Mouse (Mus musculus) embryonic facial prominence, embryonic 15.5 days (tissue): ENCODE results near the gene Iqgap2. TPM values are rescaled to one million over a fixed set of nuclear protein-coding genes. Genes with fewer than 3 reads are reported as not detected.
A peak's percentile ranks its signal among the peaks of the same experiment; 100 is the strongest.

ENCODE experiments used
- ATAC-seq: fragments of 200-750 bp; cut with Nextera tagmentation; 2 replicates; pipeline ENCODE4 v1.8.0; 2017; ENCODE audit warnings: low read depth, moderate TSS enrichment; ENCODE audit not compliant: insufficient number of reproducible peaks, low FRiP score, low TSS enrichment
- H3K27ac ChIP-seq: fragments of 300-500 bp; sonication (generic); replicated peaks from 2 replicates; pipeline ENCODE4 v1.5.1; 2015; ENCODE audit warnings: mild to moderate bottlenecking, inconsistent platforms
- H3K27me3 ChIP-seq: fragments of 300-500 bp; sonication (generic); 2 replicates; pipeline ENCODE4 v1.6.1; 2015; ENCODE audit warnings: inconsistent platforms
- H3K36me3 ChIP-seq: fragments of 300-500 bp; sonication (generic); 2 replicates; pipeline ENCODE4 v1.6.1; 2015; ENCODE audit warnings: mild to moderate bottlenecking, inconsistent platforms
- H3K4me1 ChIP-seq: fragments of 300-500 bp; sonication (generic); 2 replicates; pipeline ENCODE4 v1.6.1; 2015; ENCODE audit warnings: inconsistent platforms
- H3K4me2 ChIP-seq: fragments of 300-500 bp; sonication (generic); replicated peaks from 2 replicates; pipeline ENCODE4 v1.6.1; 2015; ENCODE audit warnings: mild to moderate bottlenecking, inconsistent platforms
- H3K4me3 ChIP-seq: fragments of 300-500 bp; sonication (generic); replicated peaks from 2 replicates; pipeline ENCODE4 v1.5.1; 2015; ENCODE audit warnings: mild to moderate bottlenecking, inconsistent platforms
- H3K9ac ChIP-seq: fragments of 300-500 bp; sonication (generic); 2 replicates; pipeline ENCODE4 v1.6.1; 2015; ENCODE audit warnings: inconsistent platforms
- H3K9me3 ChIP-seq: fragments of 300-500 bp; sonication (generic); replicated peaks from 2 replicates; pipeline ENCODE4 v1.6.1; 2016; ENCODE audit warnings: inconsistent platforms
- WGBS: fragments of 180-500 bp; shearing (Covaris S2); methylation state at CpG from one replicate; pipeline ENCODE4 v1.1.7; 2015; 5-methylcytosine and 5-hydroxymethylcytosine counted together
- polyA plus RNA-seq: library from polyadenylated mRNA; unstranded; fragments of >200 nt; fragmentation: Nextera tagmentation; extraction: Ambion mirVana; gene quantifications from 2 replicates; pipeline ENCODE4 v1.2.1, GENCODE M21; 2015

Gene Iqgap2
- polyA plus RNA-seq = 20.4 and 21.2 TPM in 2 replicates

DNA sequence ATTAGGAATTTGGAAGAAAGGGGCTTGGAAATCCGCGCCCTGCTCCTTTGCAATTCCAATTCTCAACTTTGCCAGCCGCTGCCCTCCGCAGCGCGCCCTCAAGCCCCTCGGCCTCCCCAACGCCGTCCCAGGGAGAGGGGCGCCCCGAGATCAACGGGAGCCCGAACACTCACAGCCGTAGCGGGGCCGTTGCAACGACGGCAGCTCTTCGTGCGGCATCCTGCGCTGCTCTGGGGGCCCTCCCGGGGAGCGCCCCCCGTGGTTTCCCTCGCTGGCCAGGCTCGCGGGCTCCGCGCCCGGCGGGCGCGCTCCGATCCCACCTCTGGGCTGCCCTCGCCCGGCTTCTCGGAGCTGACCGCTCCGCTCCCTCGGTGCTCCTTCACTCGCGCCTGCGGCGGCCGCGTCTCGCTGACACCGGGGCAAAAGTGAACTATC lies at the start of gene Iqgap2:
TSS of gene Iqgap2 (minus strand) at position 432 of the 435 bp plus-strand sequence.
- Histone ChIP-seq H3K4me2 (peak within 1 kb of the TSS; percentile 94), H3K27me3 (no peaks in the 10 kb centered on the region), H3K4me1 (peaks cover 24% of the 10 kb centered on the region), H3K9ac (peak within 1 kb of the TSS; percentile 54), H3K36me3 (no peaks in the 10 kb centered on the region), H3K4me3 (peak within 1 kb of the TSS; percentile 74), H3K9me3 (no peaks in the 10 kb centered on the region), H3K27ac (peak within 1 kb of the TSS; percentile 77)
- peak; percentile 84 for ATAC-seq
- under 1% methylated on average over 48 of the region's 48 CpGs for WGBS

DNA sequence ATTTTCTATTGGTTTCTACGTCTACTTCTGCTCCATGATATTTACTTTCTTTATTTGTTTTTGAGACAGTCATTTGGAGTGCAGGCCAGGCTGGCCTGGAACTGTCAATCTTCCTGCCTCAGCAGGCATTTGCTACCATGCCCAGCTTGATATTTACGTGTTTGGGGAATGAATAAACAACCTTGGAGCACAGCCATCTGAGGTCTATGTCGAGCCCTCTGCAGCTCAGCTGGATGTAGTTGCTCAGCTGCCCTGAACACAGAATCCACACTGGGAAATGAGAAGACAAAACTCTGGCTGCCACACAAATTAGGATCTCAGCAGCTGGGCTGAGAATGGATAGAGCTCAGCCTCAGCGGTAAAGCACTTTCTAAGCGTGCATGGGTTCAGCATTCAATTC lies 49.1 kb upstream of the Iqgap2 start:
- Histone ChIP-seq H3K27me3 (no peaks in the 10 kb centered on the region), H3K36me3 (no peaks in the 10 kb centered on the region), H3K4me3 (no peak overlapping the region), H3K4me2 (no peak overlapping the region), H3K9ac (no peak overlapping the region), H3K27ac (no peak overlapping the region), H3K4me1 (no peaks in the 10 kb centered on the region), H3K9me3 (no peaks in the 10 kb centered on the region)
- ATAC-seq = no peak
- 57% methylated on average over 5 of the region's 5 CpGs for whole genome bisulfite sequencing

DNA sequence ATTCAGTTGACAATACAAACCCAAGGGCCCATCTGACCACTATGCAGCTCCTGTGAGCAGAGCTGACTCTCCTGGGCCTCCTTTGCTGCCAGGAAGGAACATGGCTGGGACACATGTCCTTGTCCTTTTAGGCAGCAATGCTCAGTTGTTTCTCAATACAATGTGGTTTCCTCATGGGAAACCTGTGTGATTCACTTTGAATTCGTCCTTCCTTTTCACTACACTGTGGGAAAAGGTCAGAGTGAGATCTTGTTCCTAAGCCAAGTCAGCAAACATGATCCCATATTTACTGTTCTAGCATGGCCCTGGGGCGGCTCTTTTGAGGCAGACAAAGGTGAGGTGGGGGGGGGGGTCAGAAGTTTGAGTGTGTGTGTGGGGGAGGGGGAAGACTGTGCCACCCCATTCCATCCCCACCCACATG lies 32.5 kb upstream of the Iqgap2 start:
- no peak for ATAC-seq
- H3K27me3 ChIP-seq = no peaks in the 10 kb centered on the region
- H3K4me3 ChIP-seq = no peak overlapping the region
- H3K9ac ChIP-seq = no peak overlapping the region
- no peak overlapping the region for H3K4me2 ChIP-seq
- no peaks in the 10 kb centered on the region for H3K9me3 ChIP-seq
- no peak overlapping the region for H3K27ac ChIP-seq
- H3K4me1 ChIP-seq = no peaks in the 10 kb centered on the region
- WGBS = 46% methylated on average over 2 of the region's 2 CpGs
- no peaks in the 10 kb centered on the region for H3K36me3 ChIP-seq

DNA sequence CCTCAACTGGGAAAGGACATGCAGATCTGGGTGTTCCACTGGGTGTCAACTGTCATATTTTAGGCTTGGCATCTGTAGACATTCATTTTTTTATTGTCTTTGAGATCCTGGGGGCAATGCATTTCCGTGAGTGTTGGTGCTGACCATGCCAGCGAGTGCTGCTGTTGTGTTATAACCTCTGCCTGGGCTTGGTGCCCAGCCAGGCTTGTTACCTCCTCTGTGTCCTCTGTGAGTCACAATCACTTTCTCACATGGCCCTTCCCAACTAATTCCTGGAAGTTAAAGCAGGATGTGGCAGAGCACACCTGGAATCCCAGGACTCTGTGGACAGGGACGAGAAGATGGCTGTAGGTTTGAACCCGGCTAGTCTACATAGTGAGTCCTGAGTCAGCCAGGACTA lies 30.9 kb upstream of the Iqgap2 start:
- Histone ChIP-seq H3K4me3 (no peak overlapping the region), H3K4me2 (no peak overlapping the region), H3K27ac (no peak overlapping the region), H3K9me3 (no peaks in the 10 kb centered on the region), H3K27me3 (no peaks in the 10 kb centered on the region), H3K9ac (no peak overlapping the region), H3K4me1 (no peaks in the 10 kb centered on the region), H3K36me3 (no peaks in the 10 kb centered on the region)
- no peak for ATAC-seq
- 85% methylated on average over 4 of the region's 4 CpGs for WGBS

DNA sequence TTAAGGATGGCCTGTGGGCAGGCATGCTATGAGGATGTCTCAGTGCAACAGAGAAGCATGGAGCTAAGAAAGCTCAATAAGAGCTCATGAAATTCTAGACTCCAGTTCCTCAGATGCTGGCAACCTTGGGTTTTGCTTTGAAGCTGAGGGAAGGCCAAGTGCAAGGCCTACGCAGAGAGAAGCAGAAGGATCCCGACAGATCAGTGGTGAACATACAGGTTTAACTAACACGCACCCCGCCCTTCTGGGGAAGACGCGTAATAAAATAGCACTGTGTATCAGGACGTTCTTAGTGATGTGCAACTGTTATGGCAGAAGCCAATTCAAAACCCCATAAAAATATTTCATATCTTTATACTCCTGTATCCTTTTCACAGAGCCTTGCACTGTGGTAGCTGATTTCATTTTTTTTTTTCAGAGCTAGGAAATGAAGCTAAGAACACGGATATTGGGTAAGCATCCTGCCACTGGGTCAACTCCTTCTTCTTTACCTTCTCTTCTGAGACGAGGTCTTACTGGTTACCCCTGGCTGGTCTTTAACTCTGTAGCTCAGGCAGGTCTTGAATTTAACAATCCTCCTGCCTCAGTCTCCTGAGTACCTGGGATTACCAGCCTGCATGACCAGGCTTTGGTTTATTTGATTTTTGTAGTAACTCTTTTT lies 27.0 kb upstream of the Iqgap2 start:
- ATAC-seq = 0 out of 2 replicates have a peak, but pooled peaks have one; percentile 51
- Histone ChIP-seq H3K4me1 (no peaks in the 10 kb centered on the region), H3K9ac (no peak overlapping the region), H3K27me3 (no peaks in the 10 kb centered on the region), H3K27ac (no peak overlapping the region), H3K9me3 (0 out of 2 replicates have a peak, but pooled peaks cover 7% of the 10 kb centered on the region), H3K4me2 (no peak overlapping the region), H3K4me3 (no peak overlapping the region), H3K36me3 (no peaks in the 10 kb centered on the region)
- WGBS = 78% methylated on average over 9 of the region's 9 CpGs

DNA sequence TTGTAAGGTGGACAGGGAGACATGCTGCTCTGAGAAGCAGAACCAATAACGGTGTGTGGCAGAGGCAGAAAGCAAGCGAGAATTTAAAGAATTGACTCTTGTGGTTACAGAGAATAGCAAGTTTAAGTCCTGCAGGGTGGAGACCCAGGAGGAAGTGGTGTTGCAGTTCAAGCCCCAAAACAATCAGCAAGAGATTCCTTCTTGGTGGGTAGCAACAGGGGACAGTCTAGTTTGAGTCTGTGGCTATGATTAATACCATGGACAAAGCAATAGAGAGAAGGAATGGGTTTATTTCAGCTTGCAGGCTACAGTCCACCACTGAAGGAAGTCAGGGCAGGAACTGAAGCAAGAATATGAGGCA lies 21.3 kb upstream of the Iqgap2 start:
- Histone ChIP-seq H3K27me3 (no peaks in the 10 kb centered on the region), H3K36me3 (no peaks in the 10 kb centered on the region), H3K4me1 (no peaks in the 10 kb centered on the region), H3K9me3 (0 out of 2 replicates have a peak, but pooled peaks cover 7% of the 10 kb centered on the region), H3K9ac (no peak overlapping the region), H3K4me3 (no peak overlapping the region), H3K27ac (no peak overlapping the region), H3K4me2 (no peak overlapping the region)
- ATAC-seq = no peak
- 63% methylated on average over 2 of the region's 2 CpGs for WGBS

DNA sequence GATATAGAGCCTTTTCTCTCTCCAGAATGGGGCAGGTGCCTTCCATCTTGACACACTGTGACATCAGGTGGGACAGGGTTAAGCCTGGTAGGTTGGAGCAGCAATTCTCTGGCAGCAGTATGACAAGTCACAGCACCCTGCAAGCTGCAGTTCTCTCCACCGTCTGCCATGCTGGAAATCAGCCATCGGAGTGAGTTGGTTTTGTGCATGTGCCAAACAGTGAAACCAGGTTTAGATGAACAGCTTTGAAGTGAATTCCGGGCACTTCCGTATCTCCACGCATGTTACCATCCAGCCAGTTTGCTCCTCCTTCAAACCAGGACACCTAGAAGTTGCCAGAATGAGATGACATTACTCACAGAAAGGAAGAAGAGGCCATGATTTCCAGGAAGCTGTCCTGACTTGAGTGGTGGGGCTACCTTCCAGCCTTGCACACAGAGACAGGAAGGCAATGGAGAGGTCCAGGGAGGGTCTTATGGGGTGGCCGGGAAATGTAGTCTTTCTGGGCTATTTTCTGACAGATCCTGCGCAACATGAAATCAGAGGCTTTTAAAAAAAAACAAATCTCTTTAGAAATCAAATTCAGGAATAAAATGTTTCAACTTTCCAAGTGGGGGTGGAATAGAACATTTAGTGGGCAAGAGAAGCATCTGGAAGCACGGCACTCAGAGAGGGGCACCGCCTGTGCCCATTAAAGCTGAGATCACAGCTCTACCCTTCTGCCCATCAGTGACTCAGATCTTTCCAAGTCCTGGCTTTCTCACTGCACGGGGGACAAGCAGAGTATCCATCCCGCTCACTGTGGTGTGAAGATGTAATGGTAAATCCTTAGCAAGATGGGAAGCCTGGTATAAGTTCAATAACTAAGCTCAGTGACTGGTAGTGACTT lies 20.7 kb upstream of the Iqgap2 start:
- Histone ChIP-seq H3K9me3 (0 out of 2 replicates have a peak, but pooled peaks cover 7% of the 10 kb centered on the region), H3K27me3 (no peaks in the 10 kb centered on the region), H3K4me3 (no peak overlapping the region), H3K9ac (no peak overlapping the region), H3K36me3 (no peaks in the 10 kb centered on the region), H3K27ac (no peak overlapping the region), H3K4me1 (no peaks in the 10 kb centered on the region), H3K4me2 (no peak overlapping the region)
- no peak for ATAC-seq
- WGBS = 70% methylated on average over 11 of the region's 11 CpGs

DNA sequence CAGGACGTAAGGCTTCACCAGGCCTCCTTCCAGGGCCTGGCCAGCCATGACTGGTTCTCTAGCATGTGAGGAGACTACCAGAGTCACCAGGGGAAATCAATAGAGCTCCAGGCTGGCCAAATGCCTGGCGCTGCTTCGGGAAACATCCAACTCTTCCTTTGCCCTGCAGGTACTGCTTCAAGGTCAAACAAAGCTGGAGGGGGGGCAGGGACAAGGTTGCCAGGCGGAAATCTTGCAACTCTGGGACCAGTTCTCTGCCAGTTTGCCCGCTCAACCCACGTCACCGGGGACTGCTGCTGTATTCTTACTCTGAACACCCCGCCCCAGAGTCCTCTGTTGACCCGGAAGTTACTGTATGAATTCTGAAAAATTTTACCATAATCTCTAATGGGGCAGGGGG lies 18.5 kb upstream of the Iqgap2 start:
- Histone ChIP-seq H3K27me3 (no peaks in the 10 kb centered on the region), H3K27ac (no peak overlapping the region), H3K4me1 (no peaks in the 10 kb centered on the region), H3K4me3 (no peak overlapping the region), H3K36me3 (no peaks in the 10 kb centered on the region), H3K9me3 (no peaks in the 10 kb centered on the region), H3K4me2 (no peak overlapping the region), H3K9ac (no peak overlapping the region)
- ATAC-seq = no peak
- WGBS = 68% methylated on average over 9 of the region's 9 CpGs

DNA sequence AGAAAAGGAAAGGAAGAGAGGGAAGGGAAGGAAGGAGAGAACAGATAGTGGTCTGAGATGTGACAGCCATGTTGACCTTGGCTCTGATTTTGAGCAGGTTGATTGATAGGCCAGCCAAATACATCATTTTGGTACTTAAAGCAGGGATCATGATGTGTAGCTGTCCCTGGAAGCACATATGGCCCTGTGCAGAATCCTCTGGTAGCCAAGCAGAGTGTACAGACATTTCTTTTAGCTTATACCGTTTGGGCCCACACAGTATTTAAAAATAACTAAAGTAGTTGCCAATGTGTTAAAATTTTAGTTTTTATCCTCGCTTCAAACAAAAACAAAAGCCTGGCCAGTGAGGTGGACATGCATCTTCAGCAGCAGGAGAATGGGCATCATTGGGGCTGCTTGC lies 17.5 kb upstream of the Iqgap2 start:
- H3K4me1 ChIP-seq = no peaks in the 10 kb centered on the region
- ATAC-seq = no peak
- H3K4me2 ChIP-seq = no peak overlapping the region
- no peaks in the 10 kb centered on the region for H3K27me3 ChIP-seq
- H3K9me3 ChIP-seq = no peaks in the 10 kb centered on the region
- 75% methylated on average over 2 of the region's 2 CpGs for WGBS
- H3K9ac ChIP-seq = no peak overlapping the region
- H3K4me3 ChIP-seq = no peak overlapping the region
- no peak overlapping the region for H3K27ac ChIP-seq
- H3K36me3 ChIP-seq = no peaks in the 10 kb centered on the region

DNA sequence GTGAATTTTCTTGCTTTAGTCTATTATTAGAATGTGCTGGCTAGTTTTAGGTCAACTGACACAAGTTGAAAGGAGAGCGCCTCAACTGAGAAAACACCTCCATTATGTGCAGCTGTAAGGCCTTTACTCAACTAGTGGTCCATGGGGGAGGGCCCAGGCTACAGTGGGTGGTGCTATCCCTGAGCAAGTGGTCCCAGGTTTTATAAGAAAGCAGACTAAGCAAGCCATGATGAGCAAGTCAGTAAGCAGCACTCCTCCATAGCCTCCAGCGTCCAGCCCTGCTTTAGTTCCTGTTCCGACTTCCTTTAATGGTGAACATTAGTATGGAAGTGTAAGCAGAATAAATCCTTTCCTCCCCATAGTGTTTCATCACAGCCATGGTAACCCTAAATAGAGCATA lies 11.0 kb upstream of the Iqgap2 start:
- Histone ChIP-seq H3K27me3 (no peaks in the 10 kb centered on the region), H3K9ac (no peak overlapping the region), H3K9me3 (no peaks in the 10 kb centered on the region), H3K4me1 (no peaks in the 10 kb centered on the region), H3K4me2 (no peak overlapping the region), H3K4me3 (no peak overlapping the region), H3K36me3 (no peaks in the 10 kb centered on the region), H3K27ac (no peak overlapping the region)
- 92% methylated on average over 3 of the region's 3 CpGs for WGBS
- no peak for ATAC-seq

DNA sequence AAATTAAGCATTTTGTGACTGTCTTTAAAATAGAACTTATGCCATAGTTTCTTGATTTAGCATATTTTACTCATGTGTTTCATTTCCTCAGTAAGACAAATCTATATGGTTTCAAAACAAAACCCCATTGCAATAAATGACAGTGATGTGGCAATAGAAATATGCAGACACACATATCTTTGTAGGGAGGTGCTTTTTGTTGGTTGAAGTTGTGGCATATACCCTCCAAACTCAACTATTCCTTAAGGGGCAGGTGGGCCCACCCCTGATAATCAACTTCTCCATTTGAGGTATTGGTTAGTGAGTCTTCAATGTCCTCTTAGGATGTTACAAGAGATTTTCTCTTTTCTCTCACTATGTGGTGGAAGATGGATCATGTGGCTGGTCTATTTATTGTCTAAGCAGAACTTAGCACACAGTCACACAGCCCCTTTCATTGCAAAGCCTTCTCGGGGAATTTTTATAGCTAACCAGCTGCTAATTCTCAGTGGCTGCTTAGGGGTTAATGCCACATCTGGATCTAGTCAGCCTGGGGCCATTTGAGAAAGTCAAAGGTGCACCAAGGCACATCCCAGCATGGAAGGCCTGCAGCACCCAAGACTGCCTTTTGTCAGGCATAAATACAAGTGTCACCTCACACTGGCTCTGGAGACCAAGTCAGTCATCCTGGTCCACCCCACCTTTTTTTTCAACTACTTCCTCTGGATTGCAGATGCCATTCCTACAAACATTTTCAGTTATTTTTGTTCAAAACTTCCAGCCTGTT lies 8.3 kb upstream of the Iqgap2 start:
- Histone ChIP-seq H3K27me3 (no peaks in the 10 kb centered on the region), H3K9me3 (no peaks in the 10 kb centered on the region), H3K9ac (no peak overlapping the region), H3K4me2 (no peak overlapping the region), H3K27ac (no peak overlapping the region), H3K4me1 (no peaks in the 10 kb centered on the region), H3K36me3 (no peaks in the 10 kb centered on the region), H3K4me3 (no peak overlapping the region)
- ATAC-seq = no peak
- 17% methylated on average over 1 of the region's 1 CpGs for WGBS
